Mouse (Mus musculus) right cerebral cortex, adult 18-20 months (tissue): ENCODE measurements at regions not wholly inside any gene's neighbourhood (a gene's known extent, or its start where the extent isn't known, plus 50 kb on each side); places are given as distances from the start of the nearest gene placed in this dataset.

Experiments used
- DNase-seq: peaks from one replicate; pipeline ENCODE4 v3.0.0; 2022; ENCODE audit warnings: mixed read lengths

DNA sequence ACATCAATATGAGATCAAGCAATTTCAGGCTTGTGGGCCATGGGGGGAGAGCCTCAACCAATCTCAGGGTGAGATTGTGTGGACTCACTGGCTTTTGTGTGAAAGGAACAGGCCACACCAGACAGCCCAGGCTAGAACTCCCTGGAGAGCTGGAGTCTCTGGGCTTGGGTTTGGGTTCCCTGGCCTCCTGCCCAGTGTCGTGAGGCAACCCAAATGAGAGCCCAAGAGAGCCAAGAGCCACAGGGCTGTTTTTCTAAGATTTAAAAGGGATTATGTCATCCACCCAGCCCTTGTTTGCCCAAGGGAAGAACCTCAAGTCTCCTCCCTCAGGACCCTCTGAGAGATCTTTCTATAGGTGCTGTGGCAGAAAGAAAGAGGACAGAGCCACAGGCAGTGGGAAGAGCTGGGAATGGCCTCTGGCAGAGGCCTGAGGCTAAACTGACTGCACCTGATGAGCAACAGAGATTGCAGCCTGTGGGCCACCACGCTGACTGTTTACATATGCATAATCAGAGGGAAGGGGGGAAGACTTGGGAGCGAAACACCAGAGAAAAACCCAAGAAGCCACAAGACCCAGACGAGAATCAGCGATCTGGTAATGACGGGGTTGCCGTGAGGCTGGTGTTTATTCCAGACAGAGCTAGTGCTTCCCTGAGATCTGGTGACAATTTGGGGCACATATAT, 92.1 kb downstream of the Bcl2l11 start:
- no peak for DNase-seq

DNA sequence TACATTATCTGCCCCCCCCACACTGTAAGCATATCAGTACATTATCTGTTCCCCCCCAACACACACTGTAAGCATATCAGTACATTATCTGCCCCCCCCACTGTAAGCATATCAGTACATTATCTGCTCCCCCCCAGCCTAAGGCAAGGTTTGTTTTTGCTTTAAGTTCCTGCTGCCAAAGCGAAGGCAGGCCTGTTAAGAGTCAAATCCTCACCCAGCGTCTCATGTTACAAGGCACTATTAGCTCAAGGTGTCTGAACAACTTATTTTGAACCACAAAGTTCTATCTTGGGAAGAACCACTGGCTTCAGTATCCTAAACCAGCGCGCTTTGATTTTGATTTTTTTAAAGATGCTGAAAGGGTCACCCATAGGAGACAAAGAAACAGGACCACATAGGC, 93.1 kb downstream of the Bcl2l11 start:
- DNase-seq, result no peak

DNA sequence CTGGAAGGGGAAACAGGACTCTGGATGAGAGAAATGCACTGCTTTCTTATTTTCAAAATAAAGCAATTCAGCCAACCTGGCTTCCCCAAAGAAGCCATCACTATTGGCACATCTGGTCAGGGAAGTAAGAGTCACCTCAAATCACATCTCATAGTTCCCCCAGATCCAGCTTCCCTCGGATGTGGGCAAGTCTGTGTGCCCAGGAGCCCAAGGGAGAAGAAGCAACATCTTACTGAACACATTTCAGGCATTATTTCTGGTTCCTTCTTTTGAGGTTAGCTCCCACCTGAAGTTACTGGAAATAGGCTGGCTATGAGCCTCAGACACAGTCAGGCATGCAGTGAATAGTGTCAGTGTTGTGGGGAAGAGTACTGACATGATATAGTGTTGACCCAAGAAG, 95.2 kb downstream of the Bcl2l11 start:
- DNase-seq, result no peak

DNA sequence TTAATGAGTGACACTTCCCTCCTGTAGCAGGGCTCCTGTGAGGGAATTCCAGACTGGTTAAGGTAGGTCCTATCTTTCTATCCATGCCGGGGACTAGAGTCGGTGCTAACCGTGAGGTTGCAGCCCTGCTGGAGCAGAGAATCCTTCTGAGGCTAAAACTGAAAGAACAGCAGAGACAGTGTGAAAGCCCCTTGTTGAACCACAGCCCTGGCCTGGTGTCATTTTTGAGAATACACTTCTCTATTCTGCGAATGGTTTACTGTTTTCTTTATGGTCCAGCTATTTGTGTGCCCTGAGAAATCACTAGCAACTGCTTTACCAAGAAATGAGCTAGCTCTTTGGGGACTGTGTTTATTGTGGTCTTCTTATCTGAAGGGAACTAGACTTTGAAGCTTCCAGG, 95.8 kb downstream of the Bcl2l11 start:
- DNase-seq, result no peak

DNA sequence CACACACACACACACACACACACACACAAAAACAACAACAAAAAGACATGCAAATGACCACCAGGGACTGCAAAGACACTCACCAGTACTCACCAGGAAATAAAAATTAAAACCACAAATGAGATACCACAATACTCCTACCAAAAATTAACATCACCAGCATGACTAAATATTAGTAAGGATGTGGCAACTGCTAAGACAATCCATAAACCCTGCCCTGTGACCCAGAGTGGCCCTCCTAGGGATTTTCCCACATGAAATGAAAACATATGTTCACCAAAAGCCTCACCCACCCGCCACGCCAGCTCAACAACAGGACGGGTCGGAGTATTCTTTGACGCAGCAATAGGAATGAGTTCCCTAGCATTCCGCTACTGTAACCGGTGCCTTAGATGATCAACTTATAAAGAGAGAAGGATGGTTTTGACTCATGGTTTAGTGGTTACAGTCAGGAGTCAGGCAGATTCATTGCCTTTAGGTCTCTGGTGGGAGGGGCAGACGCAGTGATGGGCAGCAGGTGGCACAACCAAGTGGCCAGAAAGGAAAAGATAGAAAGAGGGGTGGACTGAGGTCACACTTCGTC, 100.7 kb downstream of the Bcl2l11 start:
- DNase-seq, result no peak

GRCm38 (mm10) chr2:128229730-128230129, 103.9 kb downstream of the Bcl2l11 start:
- DNase-seq, result no peak

DNA sequence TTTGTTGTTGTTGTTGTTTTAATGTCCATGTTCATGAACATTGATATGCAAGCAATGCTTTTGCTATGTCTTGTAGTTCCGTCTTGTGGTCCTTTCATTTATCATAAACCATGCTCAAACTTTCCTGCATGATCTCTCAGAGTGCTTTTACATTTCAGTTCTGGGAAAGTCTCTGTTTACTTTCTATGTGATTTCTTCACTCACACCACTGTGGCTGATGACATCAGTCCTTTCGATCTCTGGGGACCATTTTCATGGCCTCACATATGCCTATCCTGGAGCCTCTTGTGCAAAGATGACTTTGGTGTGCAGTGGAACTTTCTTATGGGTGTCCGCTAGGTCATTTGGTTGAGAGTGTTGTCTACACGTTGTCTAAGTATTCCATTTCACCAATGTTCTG, 105.1 kb downstream of the Bcl2l11 start:
- DNase-seq, result no peak

GRCm38 (mm10) chr2:128231338-128231737, 105.5 kb downstream of the Bcl2l11 start:
- no peak for DNase-seq

DNA sequence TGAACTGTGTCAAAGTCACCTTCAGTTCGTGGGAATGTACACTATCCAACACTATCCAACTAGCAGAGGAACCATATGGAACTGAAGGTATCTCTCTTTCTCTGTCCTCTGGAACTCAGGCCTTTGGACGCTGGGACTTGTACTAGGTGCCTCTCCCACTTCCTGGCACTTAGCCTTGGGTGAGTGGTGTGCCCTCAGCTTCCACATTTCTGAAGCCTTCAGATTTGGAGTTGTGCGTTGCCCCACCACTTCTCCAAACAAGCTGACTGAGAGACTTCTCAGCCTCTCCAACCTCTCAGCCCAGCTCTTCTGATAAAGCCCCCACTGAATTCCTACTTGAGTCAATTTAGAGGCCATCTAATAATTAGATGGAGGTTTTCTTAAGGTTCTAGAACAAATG, 106.2 kb downstream of the Bcl2l11 start:
- DNase-seq, result no peak

- DNase-seq, result no peak
Observed at GRCm38 (mm10) chr2:128235127-128235526, 109.3 kb downstream of the Bcl2l11 start.

DNA sequence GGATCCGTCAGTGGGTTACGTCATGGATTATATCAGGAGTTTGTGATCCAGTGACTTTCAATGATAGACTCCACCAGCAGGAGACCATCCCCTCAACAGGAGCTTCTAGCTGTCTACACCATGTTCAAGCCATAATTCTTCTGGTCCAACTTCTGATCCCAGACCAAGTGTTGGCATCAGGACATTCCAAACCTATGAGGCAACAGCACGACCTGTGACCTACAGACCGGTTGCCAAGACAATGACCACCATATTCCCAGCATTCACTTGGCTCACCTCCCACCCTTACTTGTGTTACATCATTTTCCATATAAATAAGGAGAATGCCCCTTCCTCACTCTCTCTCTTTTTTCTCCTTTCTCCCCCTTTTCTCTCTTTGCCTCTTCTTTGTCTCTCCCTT, 113.6 kb downstream of the Bcl2l11 start:
- DNase-seq, result no peak

DNA sequence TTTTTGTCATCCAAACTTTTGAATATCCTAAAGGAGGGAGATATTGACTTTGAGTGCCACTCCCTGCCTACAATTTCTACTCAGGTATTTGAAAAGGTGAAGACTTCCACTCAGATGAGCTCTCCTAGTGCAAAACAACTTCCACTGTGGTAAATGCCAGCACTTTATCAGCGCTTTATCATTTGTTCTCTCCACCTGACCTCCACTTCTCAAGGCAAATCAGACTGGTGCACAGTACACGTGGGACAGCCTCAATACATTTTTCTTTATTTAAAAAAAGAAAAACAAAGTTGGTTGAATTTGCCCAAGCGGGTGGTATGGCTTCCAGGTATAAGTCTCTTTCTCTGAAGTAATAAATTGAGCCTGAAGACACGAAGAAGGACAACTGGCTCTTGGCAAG, 114.2 kb downstream of the Bcl2l11 start:
- DNase-seq, result no peak

DNA sequence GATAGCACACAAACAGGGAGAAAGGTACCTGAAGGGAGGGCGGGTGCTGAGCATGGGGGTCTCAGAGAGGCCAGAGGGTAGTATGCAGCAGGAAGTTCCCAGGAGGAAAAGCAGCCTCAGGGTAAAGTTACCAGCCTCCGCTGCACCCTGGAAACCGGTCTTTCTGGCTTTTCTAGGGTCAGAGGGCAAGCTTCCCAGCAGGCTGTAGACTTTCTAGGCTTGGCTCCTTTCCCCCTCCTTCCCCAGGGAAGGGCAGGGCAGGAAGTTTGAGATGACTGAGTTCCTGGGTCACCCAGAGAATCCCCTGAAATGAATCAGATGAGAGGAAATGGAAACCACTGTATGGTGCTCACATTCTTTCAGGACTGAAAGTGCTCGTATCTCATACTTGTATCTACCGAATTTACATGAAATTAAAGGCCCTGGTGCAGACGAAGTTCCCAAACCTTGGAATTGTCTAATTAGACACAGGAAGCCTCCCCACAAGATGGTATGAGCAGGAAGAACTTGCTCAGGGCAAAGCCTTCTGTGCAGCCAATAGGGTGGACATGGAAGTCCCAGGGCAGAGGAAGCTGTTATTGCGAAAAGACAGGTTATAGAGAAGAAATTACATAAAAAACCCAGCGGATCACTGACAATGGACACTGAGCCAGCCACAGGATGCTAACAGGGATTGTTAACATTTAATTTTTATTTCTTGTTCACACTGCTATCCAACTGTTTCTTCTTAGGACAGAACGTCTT, 114.9 kb downstream of the Bcl2l11 start:
- no peak for DNase-seq

GRCm38 (mm10) chr2:128241280-128241665, 115.4 kb downstream of the Bcl2l11 start:
- no peak for DNase-seq

- peak; percentile 20 for DNase-seq
Observed at GRCm38 (mm10) chr2:128245544-128245943, 119.7 kb downstream of the Bcl2l11 start.

- no peak for DNase-seq
Observed at GRCm38 (mm10) chr2:128247967-128248366, 122.1 kb downstream of the Bcl2l11 start.

- no peak for DNase-seq
Observed at GRCm38 (mm10) chr2:128249188-128249587, 123.3 kb downstream of the Bcl2l11 start.

DNA sequence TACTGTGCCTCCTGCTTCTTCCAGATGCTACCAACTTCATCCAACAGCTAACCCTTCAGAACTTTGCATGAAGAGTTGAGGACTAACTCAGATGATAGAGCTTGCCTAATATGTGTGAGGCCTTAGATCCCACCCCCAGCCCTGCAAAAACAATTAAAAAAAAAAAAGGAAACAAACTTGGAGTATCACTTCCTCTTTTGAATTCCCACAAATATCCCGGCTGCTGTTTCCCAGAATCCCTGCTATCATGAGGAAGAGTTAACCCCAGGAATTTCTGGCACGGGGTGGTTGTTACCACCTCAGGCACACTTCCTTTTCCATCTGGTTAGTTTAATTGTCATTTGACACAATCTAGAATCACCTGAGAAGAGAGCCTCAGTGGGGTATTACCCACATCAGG, 123.8 kb downstream of the Bcl2l11 start:
- no peak for DNase-seq

DNA sequence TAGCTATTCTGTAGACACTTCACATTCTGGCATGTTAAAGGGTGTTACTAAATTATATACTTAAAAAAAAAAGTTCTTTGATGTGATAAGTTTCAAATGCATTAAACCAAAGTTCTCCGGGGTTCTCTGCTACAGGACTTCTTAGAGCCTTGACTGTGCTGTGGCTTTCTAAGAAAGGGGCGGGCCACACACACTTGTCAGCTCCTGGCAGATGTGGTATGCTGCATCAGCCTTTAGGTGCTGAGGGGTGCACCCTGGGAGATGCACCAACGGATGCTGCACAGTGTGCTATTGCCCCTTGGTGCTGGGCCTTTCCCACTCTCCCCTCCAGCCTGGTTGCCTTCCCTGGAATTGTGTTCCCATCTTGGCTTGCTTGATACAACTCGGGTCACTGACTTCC, 125.0 kb downstream of the Bcl2l11 start:
- no peak for DNase-seq

- DNase-seq, result no peak
Observed at GRCm38 (mm10) chr2:128256651-128257050, 130.8 kb downstream of the Bcl2l11 start.

- no peak for DNase-seq
Observed at GRCm38 (mm10) chr2:128257262-128257661, 131.4 kb downstream of the Bcl2l11 start.

DNA sequence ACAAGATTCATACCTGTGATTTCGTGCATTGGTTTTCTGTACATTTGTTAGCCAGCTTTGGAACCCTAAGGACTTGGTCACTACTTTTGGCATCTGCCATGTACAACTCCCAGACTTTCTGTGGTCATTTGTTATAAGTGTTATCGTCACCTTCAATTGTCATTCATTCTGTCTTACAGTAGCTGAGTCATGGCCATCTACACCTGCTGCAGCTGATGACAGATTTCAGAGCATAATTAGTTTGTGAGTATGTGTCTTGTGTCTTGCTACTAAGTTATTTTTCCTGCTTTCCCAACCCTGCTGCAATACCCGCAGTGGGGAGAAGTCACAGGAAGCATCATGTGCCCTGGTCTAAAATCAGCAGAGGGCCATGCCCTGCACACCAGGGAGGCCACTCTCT, 138.0 kb downstream of the Bcl2l11 start:
- no peak for DNase-seq

- no peak for DNase-seq
Observed at GRCm38 (mm10) chr2:128265014-128265990, 139.5 kb downstream of the Bcl2l11 start.
